Mouse (Mus musculus) forebrain, embryonic 11.5 days (tissue): ENCODE measurements around the gene Kat6b. TPM values are rescaled to one million over a fixed set of nuclear protein-coding genes. Genes with fewer than 3 reads are reported as not detected.

Experiments used
- ATAC-seq: fragments of 200-750 bp; cut with Nextera tagmentation; replicated peaks from 2 replicates; pipeline ENCODE4 v1.8.0; 2017; ENCODE audit warnings: moderate TSS enrichment; ENCODE audit not compliant: low FRiP score
- DNase-seq: peaks from one replicate; pipeline ENCODE4 v3.0.0-alpha.2; 2017; ENCODE audit warnings: low spot score
- H3K27ac ChIP-seq: fragments of 300-500 bp; sonication (generic); 2 replicates; pipeline ENCODE4 v1.5.1; 2014; ENCODE audit warnings: low read depth, low read length
- H3K27me3 ChIP-seq: fragments of 300-500 bp; sonication (generic); 2 replicates; pipeline ENCODE4 v1.6.1; 2014; ENCODE audit warnings: mild to moderate bottlenecking, low read length, mixed read lengths; ENCODE audit not compliant: control insufficient read depth, insufficient read depth
- H3K36me3 ChIP-seq: fragments of 300-500 bp; sonication (generic); 2 replicates; pipeline ENCODE4 v1.6.1; 2014; ENCODE audit warnings: mild to moderate bottlenecking, low read length, moderate library complexity, mixed read lengths; ENCODE audit not compliant: control insufficient read depth, insufficient read depth
- H3K4me1 ChIP-seq: fragments of 300-500 bp; sonication (generic); replicated peaks from 2 replicates; pipeline ENCODE4 v1.6.1; 2014; ENCODE audit warnings: low read length, mixed read lengths; ENCODE audit not compliant: control insufficient read depth, insufficient read depth
- H3K4me2 ChIP-seq: fragments of 300-500 bp; sonication (generic); 2 replicates; pipeline ENCODE4 v1.6.1; 2014; ENCODE audit warnings: low read depth, mild to moderate bottlenecking, low read length, moderate library complexity, mixed read lengths; ENCODE audit not compliant: severe bottlenecking
- H3K4me3 ChIP-seq: fragments of 300-500 bp; sonication (generic); 2 replicates; pipeline ENCODE4 v1.5.1; 2014; ENCODE audit warnings: low read depth, low read length
- H3K9ac ChIP-seq: fragments of 300-500 bp; sonication (generic); 2 replicates; pipeline ENCODE4 v1.6.1; 2014; ENCODE audit warnings: low read length
- H3K9me3 ChIP-seq: fragments of 300-500 bp; sonication (generic); 2 replicates; pipeline ENCODE4 v1.6.1; 2016; ENCODE audit warnings: low read length, mixed read lengths; ENCODE audit not compliant: control insufficient read depth
- WGBS: fragments of 180-500 bp; shearing (Covaris S2); extraction: QIAGEN DNeasy Blood & Tissue Kit; methylation state at CpG from one replicate; pipeline ENCODE4 v1.1.7; 2014; 5-methylcytosine and 5-hydroxymethylcytosine counted together
- polyA plus RNA-seq: library from polyadenylated mRNA; unstranded; fragments of >200 nt; fragmentation: Nextera tagmentation; extraction: Ambion mirVana; gene quantifications from 2 replicates; pipeline ENCODE4 v1.2.1, GENCODE M21; 2014

Gene Kat6b
- polyA plus RNA-seq, 1 experiment from 2014 or later, result 34.5 TPM

- WGBS, result 84% methylated on average over 5 of the region's 5 CpGs
- no peak overlapping the region for H3K4me3 ChIP-seq
- no peak overlapping the region for H3K27ac ChIP-seq
- H3K27me3 ChIP-seq, result no peaks in the 10 kb centered on the region
- no peak overlapping the region for H3K9ac ChIP-seq
- H3K4me1 ChIP-seq, result no peaks in the 10 kb centered on the region
- no peaks in the 10 kb centered on the region for H3K36me3 ChIP-seq
- no peak overlapping the region for H3K4me2 ChIP-seq
- DNase-seq (no peak), ATAC-seq (no peak)
- no peaks in the 10 kb centered on the region for H3K9me3 ChIP-seq
Measured at GRCm38 (mm10) chr14:21703255-21703654, 222.0 kb downstream of the Kat6b start.

- no peaks in the 10 kb centered on the region for H3K36me3 ChIP-seq
Measured at GRCm38 (mm10) chr14:21705462-21705861, 224.2 kb downstream of the Kat6b start.

GRCm38 (mm10) chr14:21706759-21707571 lies 225.7 kb downstream of the Kat6b start:
- 59% methylated on average over 12 of the region's 12 CpGs for WGBS
- H3K4me3 ChIP-seq, result no peak overlapping the region
- ATAC-seq, result no peak
- DNase-seq, result no peak
- H3K9me3 ChIP-seq, result no peaks in the 10 kb centered on the region
- H3K27me3 ChIP-seq, result no peaks in the 10 kb centered on the region
- no peak overlapping the region for H3K4me2 ChIP-seq
- H3K36me3 ChIP-seq, result no peaks in the 10 kb centered on the region
- H3K9ac ChIP-seq, result no peak overlapping the region
- no peak overlapping the region for H3K27ac ChIP-seq
- H3K4me1 ChIP-seq, result no peaks in the 10 kb centered on the region

More at GRCm38 (mm10) chr14:21705462-21705861, 224.2 kb downstream of the Kat6b start:
- no peak for DNase-seq
- WGBS, result 88% methylated on average over 2 of the region's 2 CpGs
- Histone ChIP-seq H3K4me3 (no peak overlapping the region), H3K27me3 (no peaks in the 10 kb centered on the region), H3K9ac (no peak overlapping the region), H3K4me2 (no peak overlapping the region), H3K9me3 (no peaks in the 10 kb centered on the region), H3K4me1 (no peaks in the 10 kb centered on the region), H3K27ac (no peak overlapping the region)
- ATAC-seq, result no peak

- ATAC-seq (no peak), DNase-seq (no peak)
- no peaks in the 10 kb centered on the region for H3K36me3 ChIP-seq
- no peak overlapping the region for H3K9ac ChIP-seq
- no peak overlapping the region for H3K27ac ChIP-seq
- 62% methylated on average over 2 of the region's 2 CpGs for WGBS
- no peak overlapping the region for H3K4me2 ChIP-seq
- H3K9me3 ChIP-seq, result no peaks in the 10 kb centered on the region
- H3K27me3 ChIP-seq, result no peaks in the 10 kb centered on the region
- no peaks in the 10 kb centered on the region for H3K4me1 ChIP-seq
- no peak overlapping the region for H3K4me3 ChIP-seq
Measured at GRCm38 (mm10) chr14:21709545-21709944, 228.3 kb downstream of the Kat6b start.

- WGBS, result 91% methylated on average over 2 of the region's 2 CpGs
Measured at GRCm38 (mm10) chr14:21711231-21711630, 230.0 kb downstream of the Kat6b start.

GRCm38 (mm10) chr14:21714486-21714885 lies 233.3 kb downstream of the Kat6b start, which contains the start of gene Dupd1:
TSS of gene Dupd1 (minus strand) at chr14:21714576.
- no peak within 1 kb of the TSS for H3K4me2 ChIP-seq
- no peak within 1 kb of the TSS for H3K27ac ChIP-seq
- ATAC-seq (no peak), DNase-seq (no peak)
- no peaks in the 10 kb centered on the region for H3K36me3 ChIP-seq
- H3K27me3 ChIP-seq, result no peaks in the 10 kb centered on the region
- no peaks in the 10 kb centered on the region for H3K4me1 ChIP-seq
- H3K9me3 ChIP-seq, result no peaks in the 10 kb centered on the region
- no peak within 1 kb of the TSS for H3K9ac ChIP-seq
- 80% methylated on average over 5 of the region's 5 CpGs for WGBS
- H3K4me3 ChIP-seq, result no peak within 1 kb of the TSS

More at GRCm38 (mm10) chr14:21711231-21711630, 230.0 kb downstream of the Kat6b start:
- Histone ChIP-seq H3K4me2 (no peak overlapping the region), H3K27ac (no peak overlapping the region), H3K9me3 (no peaks in the 10 kb centered on the region), H3K27me3 (no peaks in the 10 kb centered on the region), H3K9ac (no peak overlapping the region), H3K4me3 (no peak overlapping the region), H3K4me1 (no peaks in the 10 kb centered on the region), H3K36me3 (no peaks in the 10 kb centered on the region)
- ATAC-seq, result no peak
- DNase-seq, result no peak

- peaks cover 2% of the 10 kb centered on the region for H3K4me1 ChIP-seq
- no peak for ATAC-seq
- no peaks in the 10 kb centered on the region; the same call in 1 of the 2 replicates for H3K27me3 ChIP-seq
- no peak overlapping the region for H3K9ac ChIP-seq
- WGBS, result 63% methylated on average over 17 of the region's 17 CpGs
- no peak overlapping the region for H3K4me3 ChIP-seq
- H3K27ac ChIP-seq, result no peak overlapping the region
- H3K4me2 ChIP-seq, result no peak overlapping the region
- DNase-seq, result no peak
- no peaks in the 10 kb centered on the region for H3K36me3 ChIP-seq
- no peaks in the 10 kb centered on the region; the same call in 1 of the 2 replicates for H3K9me3 ChIP-seq
Measured at GRCm38 (mm10) chr14:21719646-21720383, 238.6 kb downstream of the Kat6b start.

GRCm38 (mm10) chr14:21720430-21721205 lies 239.4 kb downstream of the Kat6b start:
- no peaks in the 10 kb centered on the region; the same call in 1 of the 2 replicates for H3K27me3 ChIP-seq
- no peak overlapping the region for H3K4me3 ChIP-seq
- no peak overlapping the region for H3K4me2 ChIP-seq
- no peaks in the 10 kb centered on the region for H3K36me3 ChIP-seq
- WGBS, result 81% methylated on average over 4 of the region's 4 CpGs
- no peak overlapping the region for H3K9ac ChIP-seq
- no peaks in the 10 kb centered on the region; the same call in 1 of the 2 replicates for H3K9me3 ChIP-seq
- ATAC-seq (no peak), DNase-seq (no peak)
- no peak overlapping the region for H3K27ac ChIP-seq
- peaks cover 2% of the 10 kb centered on the region for H3K4me1 ChIP-seq
